Mouse (Mus musculus): Measurements from ENCODE around the gene Abca3. TPM values are rescaled to one million over a fixed set of nuclear protein-coding genes. Genes with fewer than 3 reads are reported as not detected.

The Abca3 gene
- 0.95 TPM for polyA plus RNA-seq (2014; fragmentation: Illumina TruSeq; extraction: RNeasy Lipid Tissue Mini Kit (QIAGEN cat#74804); ENCODE audit: low read depth, low replicate concordance)

GRCm38 (mm10) chr17:24351760-24352357, at the start of gene Abca3:
TSS of gene Abca3 (plus strand) at chr17:24351950.

GRCm38 (mm10) chr17:24350926-24351759, 607 bp upstream of the Abca3 start, which contains the start of gene Abca17:
TSS of gene Abca17 (minus strand) at chr17:24351068.

GRCm38 (mm10) chr17:24414230-24414976, 62.7 kb downstream of the Abca3 start, which contains the start of gene Rnps1:
TSS of gene Rnps1 (plus strand) at chr17:24414565.

GRCm38 (mm10) chr17:24426471-24427169, 74.9 kb downstream of the Abca3 start, which contains the start of gene Eci1:
TSS of gene Eci1 (plus strand) at chr17:24426641.

GRCm38 (mm10) chr17:24442632-24443155, 90.9 kb downstream of the Abca3 start, which contains the start of gene Dnase1l2:
TSS of gene Dnase1l2 (minus strand) at chr17:24443105.

Other genes with a start within 250 kb of the Abca3 start
- 282 TPM for gene Pdpk1, start 201.0 kb upstream of the Abca3 start, polyA plus RNA-seq (2014; fragmentation: Illumina TruSeq; extraction: RNeasy Lipid Tissue Mini Kit (QIAGEN cat#74804); ENCODE audit: low read depth, low replicate concordance)
- gene Amdhd2, start 188.2 kb upstream of the Abca3 start, polyA plus RNA-seq (2014; fragmentation: Illumina TruSeq; extraction: RNeasy Lipid Tissue Mini Kit (QIAGEN cat#74804); ENCODE audit: low read depth, low replicate concordance): 1.1 TPM
- gene Atp6v0c, start 182.2 kb upstream of the Abca3 start, polyA plus RNA-seq (2014; fragmentation: Illumina TruSeq; extraction: RNeasy Lipid Tissue Mini Kit (QIAGEN cat#74804); ENCODE audit: low read depth, low replicate concordance): 19.8 TPM
- gene Tbc1d24, start 146.4 kb upstream of the Abca3 start, polyA plus RNA-seq (2014; fragmentation: Illumina TruSeq; extraction: RNeasy Lipid Tissue Mini Kit (QIAGEN cat#74804); ENCODE audit: low read depth, low replicate concordance): 3.0 TPM
- gene Ntn3, start 142.4 kb upstream of the Abca3 start, polyA plus RNA-seq (2014; fragmentation: Illumina TruSeq; extraction: RNeasy Lipid Tissue Mini Kit (QIAGEN cat#74804); ENCODE audit: low read depth, low replicate concordance): 0.06 TPM
- gene Tedc2, start 131.1 kb upstream of the Abca3 start, polyA plus RNA-seq (2014; fragmentation: Illumina TruSeq; extraction: RNeasy Lipid Tissue Mini Kit (QIAGEN cat#74804); ENCODE audit: low read depth, low replicate concordance): 1.2 TPM
- 5.3 TPM for gene Ccnf, start 100.5 kb upstream of the Abca3 start, polyA plus RNA-seq (2014; fragmentation: Illumina TruSeq; extraction: RNeasy Lipid Tissue Mini Kit (QIAGEN cat#74804); ENCODE audit: low read depth, low replicate concordance)
- 47.2 TPM for gene Abca17, start 882 bp upstream of the Abca3 start, polyA plus RNA-seq (2014; fragmentation: Illumina TruSeq; extraction: RNeasy Lipid Tissue Mini Kit (QIAGEN cat#74804); ENCODE audit: low read depth, low replicate concordance)
- gene Rnps1, start 62.6 kb downstream of the Abca3 start, polyA plus RNA-seq (2014; fragmentation: Illumina TruSeq; extraction: RNeasy Lipid Tissue Mini Kit (QIAGEN cat#74804); ENCODE audit: low read depth, low replicate concordance): 56.3 TPM
- 2.9 TPM for gene Eci1, start 74.7 kb downstream of the Abca3 start, polyA plus RNA-seq (2014; fragmentation: Illumina TruSeq; extraction: RNeasy Lipid Tissue Mini Kit (QIAGEN cat#74804); ENCODE audit: low read depth, low replicate concordance)
- gene Dnase1l2, start 91.2 kb downstream of the Abca3 start, polyA plus RNA-seq (2014; fragmentation: Illumina TruSeq; extraction: RNeasy Lipid Tissue Mini Kit (QIAGEN cat#74804); ENCODE audit: low read depth, low replicate concordance): 0.62 TPM
- 2.4 TPM for gene E4f1, start 118.4 kb downstream of the Abca3 start, polyA plus RNA-seq (2014; fragmentation: Illumina TruSeq; extraction: RNeasy Lipid Tissue Mini Kit (QIAGEN cat#74804); ENCODE audit: low read depth, low replicate concordance)
- 71.1 TPM for gene Pgp, start 118.4 kb downstream of the Abca3 start, polyA plus RNA-seq (2014; fragmentation: Illumina TruSeq; extraction: RNeasy Lipid Tissue Mini Kit (QIAGEN cat#74804); ENCODE audit: low read depth, low replicate concordance)
- not detected for gene Bricd5, start 121.9 kb downstream of the Abca3 start, polyA plus RNA-seq (2014; fragmentation: Illumina TruSeq; extraction: RNeasy Lipid Tissue Mini Kit (QIAGEN cat#74804); ENCODE audit: low read depth, low replicate concordance)
- gene Mlst8, start 127.1 kb downstream of the Abca3 start, polyA plus RNA-seq (2014; fragmentation: Illumina TruSeq; extraction: RNeasy Lipid Tissue Mini Kit (QIAGEN cat#74804); ENCODE audit: low read depth, low replicate concordance): 2.2 TPM
- gene Caskin1, start 136.7 kb downstream of the Abca3 start, polyA plus RNA-seq (2014; fragmentation: Illumina TruSeq; extraction: RNeasy Lipid Tissue Mini Kit (QIAGEN cat#74804); ENCODE audit: low read depth, low replicate concordance): 0.97 TPM
- 5.8 TPM for gene Traf7, start 176.0 kb downstream of the Abca3 start, polyA plus RNA-seq (2014; fragmentation: Illumina TruSeq; extraction: RNeasy Lipid Tissue Mini Kit (QIAGEN cat#74804); ENCODE audit: low read depth, low replicate concordance)
- gene Rab26, start 182.3 kb downstream of the Abca3 start, polyA plus RNA-seq (2014; fragmentation: Illumina TruSeq; extraction: RNeasy Lipid Tissue Mini Kit (QIAGEN cat#74804); ENCODE audit: low read depth, low replicate concordance): 0.57 TPM
- 1.9 TPM for gene Pkd1, start 197.9 kb downstream of the Abca3 start, polyA plus RNA-seq (2014; fragmentation: Illumina TruSeq; extraction: RNeasy Lipid Tissue Mini Kit (QIAGEN cat#74804); ENCODE audit: low read depth, low replicate concordance)